Mouse (Mus musculus): ENCODE measurements around the gene Srarp. TPM values are rescaled to one million over a fixed set of nuclear protein-coding genes. Genes with fewer than 3 reads are reported as not detected.
A peak's percentile ranks its signal among the peaks of the same experiment; 100 is the strongest.

Gene Srarp
- polyA plus RNA-seq, 1 experiment from 2014 or later: not detected

DNA sequence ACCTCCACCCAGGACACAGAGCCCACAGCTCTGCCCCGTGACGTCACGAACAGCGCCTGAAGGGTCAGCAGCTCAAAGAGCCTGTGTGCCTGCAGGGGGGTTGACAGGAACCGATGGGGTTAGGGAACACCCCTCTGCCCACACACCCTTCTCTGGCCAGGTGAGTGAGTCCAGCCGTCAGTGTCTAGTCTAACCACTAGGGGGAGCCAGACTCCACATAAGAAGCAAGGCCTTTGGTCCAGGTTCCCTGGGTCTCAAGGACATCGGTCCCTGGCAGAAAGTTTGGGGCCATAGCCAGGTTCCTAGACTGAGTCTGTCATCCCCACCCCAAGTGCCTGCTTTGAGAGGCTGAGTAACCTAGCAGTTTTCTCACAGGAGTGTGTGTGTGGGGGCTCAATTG lies 50.6 kb downstream of the Srarp start:
- no peak overlapping the region for H3K27ac ChIP-seq (replicated peaks; ENCODE audit: low read depth, low read length)
- peak; percentile 83 for DNase-seq (ENCODE audit: low spot score)
- no peaks in the 10 kb centered on the region for H3K9me3 ChIP-seq (ENCODE audit: control insufficient read depth, low read length)
- no peak overlapping the region for H3K9ac ChIP-seq (ENCODE audit: low read length)
- peaks cover 7% of the 10 kb centered on the region for H3K4me1 ChIP-seq (ENCODE audit: control insufficient read depth, insufficient read depth, low read length)
- ATAC-seq (ENCODE audit: insufficient number of reproducible peaks, low FRiP score, low TSS enrichment, low read depth): no peak
- peaks cover 41% of the 10 kb centered on the region for H3K27me3 ChIP-seq (ENCODE audit: control insufficient read depth, insufficient read depth, low read length)
- H3K4me2 ChIP-seq (ENCODE audit: low read depth, severe bottlenecking): 0 out of 2 replicates have a peak overlapping the region, but pooled peaks have one; percentile 4
- WGBS: 0% methylated on average over 7 of the region's 7 CpGs
- H3K36me3 ChIP-seq (ENCODE audit: control insufficient read depth, insufficient read depth, low read length): no peaks in the 10 kb centered on the region
- H3K4me3 ChIP-seq (ENCODE audit: low read depth, low read length): no peak overlapping the region

Other genes with a start within 250 kb of the Srarp start
- 5.3 and 8.7 TPM in 2 replicates for gene Rsg1, start 222.1 kb downstream of the Srarp start, polyA plus RNA-seq (2014; fragmentation: Nextera tagmentation; extraction: Ambion mirVana)
- 4.6 and 5.2 TPM in 2 replicates for gene Arhgef19, start 196.6 kb downstream of the Srarp start, polyA plus RNA-seq (2014; fragmentation: Nextera tagmentation; extraction: Ambion mirVana)
- 2.2 and 2.4 TPM in 2 replicates for gene Epha2, start 134.9 kb downstream of the Srarp start, polyA plus RNA-seq (2014; fragmentation: Nextera tagmentation; extraction: Ambion mirVana)
- 0.34 and 0.57 TPM in 2 replicates for gene Fam131c, start 67.9 kb downstream of the Srarp start, polyA plus RNA-seq (2014; fragmentation: Nextera tagmentation; extraction: Ambion mirVana)
- gene Clcnka, start 37.4 kb downstream of the Srarp start, polyA plus RNA-seq (2014; fragmentation: Nextera tagmentation; extraction: Ambion mirVana): 0.21 and 0.33 TPM in 2 replicates
- not detected in 2 replicates for gene Clcnkb, start 20.1 kb downstream of the Srarp start, polyA plus RNA-seq (2014; fragmentation: Nextera tagmentation; extraction: Ambion mirVana)
- gene Hspb7, start 15.3 kb downstream of the Srarp start, polyA plus RNA-seq (2014; fragmentation: Nextera tagmentation; extraction: Ambion mirVana): 0.34 and 0.41 TPM in 2 replicates
- gene Zbtb17, start 8.5 kb upstream of the Srarp start, polyA plus RNA-seq (2014; fragmentation: Nextera tagmentation; extraction: Ambion mirVana): 44.2 and 49.2 TPM in 2 replicates
- 12.4 and 13.4 TPM in 2 replicates for gene Spen, start 102.5 kb upstream of the Srarp start, polyA plus RNA-seq (2014; fragmentation: Nextera tagmentation; extraction: Ambion mirVana)
- 67.2 and 73.2 TPM in 2 replicates for gene Fblim1, start 170.0 kb upstream of the Srarp start, polyA plus RNA-seq (2014; fragmentation: Nextera tagmentation; extraction: Ambion mirVana)
- gene Tmem82, start 182.5 kb upstream of the Srarp start, polyA plus RNA-seq (2014; fragmentation: Nextera tagmentation; extraction: Ambion mirVana): 0.27 and 0.60 TPM in 2 replicates
- not detected in 2 replicates for gene Slc25a34, start 187.7 kb upstream of the Srarp start, polyA plus RNA-seq (2014; fragmentation: Nextera tagmentation; extraction: Ambion mirVana)
- gene Plekhm2, start 228.8 kb upstream of the Srarp start, polyA plus RNA-seq (2014; fragmentation: Nextera tagmentation; extraction: Ambion mirVana): 3.9 and 4.4 TPM in 2 replicates
- 1.4 and 3.5 TPM in 2 replicates for gene Rsc1a1, start 249.5 kb upstream of the Srarp start, polyA plus RNA-seq (2014; fragmentation: Nextera tagmentation; extraction: Ambion mirVana)